Mouse (Mus musculus): Measurements from ENCODE around the gene Dip2a.

Gene Dip2a

DNA sequence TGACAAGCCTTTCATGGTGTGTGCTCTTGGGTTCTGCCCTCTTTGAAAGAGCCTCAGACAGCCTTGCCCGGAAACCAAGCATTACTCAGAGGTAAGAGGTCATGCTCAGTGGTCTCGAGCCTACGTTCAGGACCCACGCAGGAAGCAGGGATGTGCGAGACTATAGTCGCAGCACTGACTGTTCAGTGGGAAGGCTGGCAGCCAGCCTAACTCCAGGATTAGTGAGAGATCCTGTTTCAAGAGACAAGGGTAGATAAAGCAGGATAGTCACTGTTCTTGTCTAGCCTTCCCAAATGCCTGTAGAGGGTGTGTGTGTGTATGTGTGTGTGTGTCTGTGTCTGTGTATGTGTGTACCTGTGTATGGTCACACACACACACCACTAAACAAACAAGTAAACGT lies 28.9 kb downstream of the Dip2a start:
- intact Hi-C loops (cut with DNase I), result no loop called here

DNA sequence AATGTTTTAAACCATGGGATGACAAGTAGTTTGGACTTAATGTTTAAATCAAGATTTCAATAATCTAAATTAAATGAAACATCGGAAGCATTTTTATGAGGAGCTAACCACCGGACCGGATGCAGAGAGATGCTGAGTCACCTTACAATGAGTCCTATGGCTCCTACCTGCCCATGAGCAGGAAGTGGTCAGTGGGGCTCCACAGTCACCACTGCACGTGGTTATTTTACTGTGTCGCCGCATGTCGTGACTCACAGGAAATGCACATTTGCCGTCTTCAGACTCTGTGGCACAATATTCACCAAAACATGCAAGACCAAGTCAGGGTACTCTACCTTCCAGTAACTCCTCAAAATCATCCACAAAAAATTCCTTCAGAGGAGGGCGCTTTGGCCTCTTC lies 38.4 kb downstream of the Dip2a start:
- intact Hi-C loops (cut with DNase I), result loop anchor here (10.0 kb wide), 1 partner anchor 248 kb away; no protein-coding TSS in a partner anchor

DNA sequence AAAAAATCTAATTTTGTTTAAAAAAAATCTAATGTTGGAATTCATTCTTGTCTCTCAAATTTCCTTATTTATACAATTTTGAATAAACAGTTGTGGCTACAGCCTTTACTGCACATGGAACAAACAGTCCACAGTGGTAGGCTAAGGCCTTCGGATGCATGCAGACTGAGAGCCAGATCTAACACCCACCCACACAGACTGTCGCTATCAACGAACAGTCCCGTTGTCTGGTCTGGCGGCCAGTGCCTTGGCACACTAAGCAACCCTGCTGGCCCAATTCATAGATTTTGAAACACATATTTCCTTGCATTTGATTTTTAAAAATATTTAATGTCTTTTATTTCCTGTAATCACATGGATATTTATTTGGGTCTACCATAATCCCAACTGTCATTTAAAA lies 45.0 kb downstream of the Dip2a start:
- intact Hi-C loops (cut with DNase I), result loop anchor here (10.0 kb wide), 1 partner anchor 255 kb away; no protein-coding TSS in a partner anchor

DNA sequence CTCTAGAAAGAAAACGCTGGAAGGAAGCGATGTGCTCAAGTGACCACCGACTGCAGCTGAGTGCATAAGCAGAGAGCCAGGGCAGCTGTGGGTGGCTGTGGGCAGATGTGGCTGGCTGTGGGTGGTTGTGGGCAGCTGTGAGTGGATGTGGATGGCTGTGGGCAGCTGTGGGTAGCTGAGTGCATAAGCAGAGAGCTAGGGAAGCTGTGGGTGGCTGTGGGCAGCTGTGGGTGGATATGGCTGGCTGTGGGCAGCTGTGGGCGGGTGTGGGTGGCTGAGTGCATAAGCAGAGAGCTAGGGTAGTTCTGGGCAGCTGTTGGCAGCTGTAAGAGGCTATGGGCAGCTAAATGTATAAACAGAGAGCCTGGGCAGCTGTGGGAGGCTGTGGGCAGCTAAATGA lies 51.9 kb downstream of the Dip2a start:
- intact Hi-C loops (cut with DNase I), result no loop called here

DNA sequence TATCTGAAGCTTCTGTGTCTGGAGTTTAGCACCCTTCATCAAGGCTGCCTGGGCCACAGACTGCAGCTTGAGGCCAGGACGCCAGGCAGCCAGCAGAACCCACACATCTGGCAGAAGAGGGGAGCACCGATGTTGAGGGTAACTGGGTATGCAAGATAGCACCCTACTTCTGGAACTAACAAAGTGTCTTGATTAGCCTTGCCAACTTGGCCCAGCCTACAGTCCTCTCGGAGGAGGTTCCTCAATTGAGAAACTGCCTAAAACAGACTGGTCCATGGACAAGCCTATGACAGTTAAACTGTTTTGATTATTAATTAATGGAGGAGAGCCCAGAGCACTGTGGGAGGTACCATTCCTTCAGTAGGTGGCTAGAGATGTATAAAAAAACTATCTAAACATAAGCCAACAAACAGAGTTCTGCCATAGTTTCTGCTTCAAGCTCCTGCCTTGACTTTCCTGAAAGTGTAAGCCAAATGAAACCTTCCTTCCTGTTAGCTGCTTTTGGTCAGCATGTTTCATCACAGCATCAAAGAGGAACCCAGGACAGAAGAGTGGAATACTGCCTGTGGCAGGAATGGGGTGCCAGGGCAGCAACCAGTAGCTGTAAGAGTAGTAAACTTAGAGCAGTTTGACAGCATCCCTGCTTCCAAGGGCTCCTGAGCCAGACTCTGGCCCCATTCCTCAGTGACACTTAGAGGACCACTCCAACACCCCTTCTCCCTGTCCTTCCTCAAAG lies 55.0 kb downstream of the Dip2a start:
- intact Hi-C loops (cut with DNase I), result no loop called here

DNA sequence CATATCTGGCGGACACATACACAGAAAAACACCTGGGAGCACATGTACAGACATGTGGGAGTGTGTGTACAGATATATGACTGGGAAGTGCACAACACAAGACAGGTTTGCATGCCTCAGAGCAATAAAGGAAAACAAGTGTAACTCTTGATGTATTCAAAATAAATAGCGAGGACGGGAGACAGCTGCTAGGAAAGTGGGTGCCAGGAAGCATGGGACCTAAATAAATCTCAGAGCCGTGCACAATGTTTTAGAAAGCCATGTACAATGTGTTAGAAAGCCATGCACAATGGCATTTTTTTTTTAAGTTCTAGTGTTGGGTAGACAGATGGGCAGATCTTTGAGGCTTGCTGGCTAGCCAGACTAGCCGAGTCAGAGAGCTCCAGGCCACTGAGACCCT lies 56.0 kb downstream of the Dip2a start:
- intact Hi-C loops (cut with DNase I), result no loop called here

DNA sequence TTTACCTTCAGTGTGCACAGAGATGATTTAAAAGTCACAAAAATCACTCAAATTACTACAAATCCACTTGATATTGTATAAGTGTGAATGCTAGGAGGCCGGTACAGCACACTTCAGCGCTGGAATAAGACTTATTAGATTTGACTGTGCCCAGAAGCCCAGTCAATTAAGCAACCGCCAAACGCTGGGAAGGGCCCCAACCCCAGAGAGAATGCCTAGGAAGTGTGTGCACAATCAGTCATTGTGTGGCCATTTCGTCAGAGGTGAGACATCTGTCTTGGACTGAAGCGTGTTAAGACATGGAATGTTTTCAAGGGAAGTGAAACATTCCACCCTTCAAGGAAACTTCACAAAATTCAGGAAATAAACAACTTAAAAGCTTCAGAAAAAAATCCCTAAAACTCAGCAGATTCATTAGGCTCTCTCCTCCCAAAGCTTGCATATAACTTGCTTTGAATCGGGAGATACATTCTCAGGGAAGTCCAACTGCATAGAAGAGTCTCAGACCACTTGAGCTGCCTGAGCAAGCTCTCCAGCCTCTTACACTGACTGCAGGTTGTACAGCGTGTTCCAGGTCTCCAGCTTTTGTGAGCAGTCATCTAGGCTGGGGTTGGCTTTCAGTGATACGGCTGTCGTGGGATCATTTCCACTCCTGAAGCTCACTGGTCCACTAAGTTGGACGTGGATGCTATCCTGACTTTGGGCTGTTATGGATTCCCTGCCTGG lies 56.7 kb downstream of the Dip2a start:
- intact Hi-C loops (cut with DNase I), result no loop called here

DNA sequence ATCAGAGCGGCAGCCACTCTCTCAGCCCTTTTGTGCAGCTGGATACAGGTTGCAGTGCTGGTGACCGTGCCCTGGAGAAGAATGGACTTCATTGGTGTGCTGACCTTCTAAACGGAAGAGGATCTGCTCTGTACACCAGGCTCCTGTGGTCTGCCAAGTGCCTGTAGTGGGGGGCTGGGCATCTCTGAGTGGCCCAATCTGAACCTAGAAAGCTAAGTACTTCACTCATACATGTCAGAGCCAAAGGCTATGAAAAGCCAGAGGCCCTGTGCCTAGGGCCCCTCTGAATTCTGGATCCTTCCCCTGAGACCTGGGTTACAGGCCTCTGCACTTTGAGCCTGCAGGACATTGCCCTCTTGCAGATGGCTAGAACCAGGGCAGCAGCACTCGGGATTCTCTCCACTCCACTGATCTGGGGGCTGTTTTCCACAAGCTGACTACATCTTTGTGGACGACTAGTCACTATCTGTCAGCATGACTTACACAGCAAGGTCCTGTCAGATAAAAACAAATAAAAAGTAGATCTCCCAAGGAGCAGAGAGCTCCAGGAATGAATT lies 66.5 kb downstream of the Dip2a start:
- intact Hi-C loops (cut with DNase I), result no loop called here

DNA sequence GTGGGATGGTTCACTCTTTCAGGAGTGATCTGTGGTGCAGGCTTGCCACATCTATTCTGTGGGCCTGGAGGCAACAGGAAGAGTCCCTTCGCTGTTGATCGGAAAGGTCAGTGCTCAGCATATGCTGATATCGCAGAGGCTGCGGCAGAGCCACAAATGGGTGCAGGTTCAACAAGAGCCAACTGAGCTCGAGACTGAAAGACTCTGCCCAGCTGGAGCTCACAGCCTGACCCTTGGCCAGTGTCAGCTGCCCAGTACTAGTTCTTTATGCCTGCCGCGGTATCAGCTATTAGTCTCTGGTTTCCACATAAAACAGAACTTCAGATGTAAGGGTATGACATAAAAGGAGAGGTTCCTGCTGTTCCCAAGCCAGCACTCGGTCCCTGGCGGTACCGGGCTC lies 69.8 kb downstream of the Dip2a start:
- intact Hi-C loops (cut with DNase I), result no loop called here

DNA sequence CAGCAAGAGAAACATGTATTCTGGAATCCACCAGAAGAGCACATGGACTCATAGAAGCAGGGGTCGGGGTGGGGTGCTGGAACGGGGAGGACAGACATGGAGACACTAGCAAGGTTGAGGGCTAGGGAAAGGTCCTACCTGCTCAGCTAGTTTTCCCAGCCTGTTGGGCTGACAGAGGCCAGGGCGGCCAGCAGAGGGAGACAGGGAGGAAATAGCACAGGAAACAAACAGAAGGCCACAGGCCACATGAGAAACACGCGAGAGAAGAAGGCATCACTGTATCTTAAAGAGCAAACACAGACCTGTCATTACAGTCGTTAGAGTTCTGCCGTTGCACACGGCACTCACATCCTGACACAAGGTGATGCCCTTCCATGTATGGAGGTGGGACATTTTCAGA lies 73.9 kb downstream of the Dip2a start:
- intact Hi-C loops (cut with DNase I), result no loop called here

DNA sequence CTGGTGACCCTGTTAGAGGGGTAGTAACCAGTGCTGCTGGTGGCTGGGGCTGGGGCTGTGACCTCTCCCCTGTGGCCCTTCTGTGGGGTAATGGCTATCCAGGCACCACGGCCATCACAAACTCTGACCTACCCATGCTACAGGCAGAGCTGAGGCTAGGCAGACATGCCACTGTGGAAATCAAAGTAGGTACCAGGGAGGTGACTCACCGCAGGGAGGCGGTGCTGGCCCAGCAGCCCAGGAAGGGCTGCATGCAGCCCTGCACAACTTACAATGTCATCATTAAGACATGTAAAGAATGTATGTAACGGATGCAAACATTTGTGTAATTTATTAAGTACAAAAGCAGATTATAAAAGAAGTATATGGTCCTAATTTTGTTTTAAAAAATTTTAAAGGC lies 82.7 kb downstream of the Dip2a start:
- intact Hi-C loops (cut with DNase I), result no loop called here

DNA sequence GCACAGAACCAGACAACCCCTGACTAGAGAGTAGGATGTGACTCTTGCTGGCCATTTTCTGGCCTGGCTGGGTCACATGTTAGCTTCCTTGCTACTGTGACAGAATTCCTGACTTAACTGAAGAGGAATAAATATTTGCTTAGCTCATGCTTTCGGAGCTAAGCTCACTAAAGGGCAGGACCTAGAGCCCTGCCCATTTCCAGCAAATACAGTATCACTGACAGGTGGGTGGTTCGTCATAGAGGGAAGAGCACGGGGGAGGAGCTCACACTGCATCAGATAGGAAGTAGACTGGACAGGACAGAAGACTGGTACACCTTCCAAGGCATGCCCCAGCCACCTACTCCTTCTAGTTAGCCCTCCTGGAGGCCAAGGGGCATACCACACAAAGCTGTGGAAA lies 83.6 kb downstream of the Dip2a start:
- intact Hi-C loops (cut with DNase I), result no loop called here

DNA sequence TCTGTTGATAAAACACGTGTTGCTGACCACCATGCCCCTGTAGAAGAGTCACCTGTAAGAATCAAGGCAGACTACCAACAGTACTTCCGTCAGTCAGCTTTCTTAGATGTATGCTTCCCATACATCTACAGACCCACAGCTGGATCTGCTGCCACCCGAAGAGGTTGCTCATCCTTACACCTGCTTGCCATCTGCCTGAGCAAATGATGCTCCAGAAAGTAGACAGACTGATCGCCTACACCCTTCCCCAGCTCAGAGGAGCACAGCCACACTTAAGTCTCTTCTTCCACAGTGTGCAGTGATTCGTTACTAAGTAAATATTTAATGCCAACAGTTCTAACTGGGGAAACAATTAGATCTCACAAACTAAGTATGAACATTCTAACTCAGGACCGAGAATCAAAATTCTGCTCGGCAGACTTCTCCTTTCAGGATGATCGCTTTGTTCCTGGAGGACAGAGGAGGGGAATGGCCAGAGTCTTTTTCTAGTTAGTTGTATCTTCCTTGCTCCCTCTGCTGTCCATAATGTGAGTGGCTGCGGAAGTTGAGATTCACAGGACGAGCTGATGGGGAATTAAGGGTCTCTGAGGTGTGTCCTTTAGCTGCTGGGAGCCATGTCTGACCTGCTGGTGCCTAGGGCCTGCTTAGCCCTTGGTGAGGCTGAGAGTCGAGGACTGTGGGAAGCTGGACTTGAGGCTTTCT lies 84.6 kb downstream of the Dip2a start:
- intact Hi-C loops (cut with DNase I), result no loop called here

DNA sequence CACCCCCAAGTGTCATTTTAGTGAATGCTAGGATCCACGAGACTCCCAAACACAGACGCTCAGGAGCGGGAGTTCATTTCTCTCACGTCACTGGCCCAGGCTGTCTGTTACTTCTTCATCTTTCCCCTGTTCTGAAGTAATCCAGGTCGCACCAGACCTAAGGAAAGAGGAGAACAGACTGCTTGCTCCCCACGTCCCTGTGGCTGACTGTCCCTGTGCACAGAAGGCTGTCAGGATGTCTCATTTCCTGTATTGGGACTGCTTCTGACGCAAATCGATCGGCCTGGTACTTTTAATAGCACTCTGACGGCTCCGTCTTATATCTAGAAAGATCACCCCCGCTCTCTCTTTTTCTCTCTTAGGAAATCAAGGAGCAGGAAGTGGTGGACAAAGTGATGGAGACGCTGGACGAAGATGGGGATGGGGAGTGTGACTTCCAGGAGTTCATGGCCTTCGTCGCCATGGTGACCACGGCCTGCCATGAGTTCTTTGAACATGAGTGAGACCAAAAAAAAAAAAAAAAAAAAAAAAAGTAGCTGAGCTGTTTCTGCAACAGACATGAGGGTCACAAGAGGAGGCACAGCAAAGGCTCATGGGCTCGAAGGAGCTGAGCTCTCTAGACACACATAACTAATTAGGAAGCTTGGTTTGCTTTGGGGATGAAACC lies 85.4 kb downstream of the Dip2a start:
- intact Hi-C loops (cut with DNase I), result no loop called here

DNA sequence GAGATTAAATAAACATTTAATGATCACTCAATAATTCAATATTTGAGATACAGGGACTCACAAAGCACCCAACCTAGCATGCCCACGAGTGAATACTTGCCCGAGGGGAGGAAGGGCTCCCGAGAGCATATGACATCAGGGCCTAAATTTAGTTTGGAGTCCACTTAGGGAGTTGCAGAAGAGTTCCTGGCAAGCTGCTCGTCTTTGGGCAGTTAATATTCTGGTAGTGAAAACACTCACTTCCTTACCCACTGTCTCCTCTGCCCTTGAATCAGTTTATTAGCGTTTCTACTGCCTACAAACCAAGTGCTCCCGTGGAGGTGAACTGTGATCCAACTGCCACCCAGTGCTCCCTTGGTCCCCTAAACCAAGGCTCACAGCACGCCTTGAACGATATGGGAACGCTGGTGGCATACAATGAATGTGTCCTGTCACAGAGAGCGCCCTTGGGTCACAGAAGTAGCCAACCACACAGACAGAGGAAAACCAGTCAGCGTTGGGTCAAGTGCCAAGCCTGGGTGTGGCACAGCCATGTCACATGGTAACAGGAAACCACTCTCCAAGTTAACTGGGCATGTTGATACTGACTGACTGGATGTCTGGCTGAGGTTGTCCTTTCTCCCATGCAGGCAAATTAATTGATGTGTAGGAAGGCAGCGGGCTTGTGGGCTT lies 87.2 kb downstream of the Dip2a start:
- intact Hi-C loops (cut with DNase I), result no loop called here

DNA sequence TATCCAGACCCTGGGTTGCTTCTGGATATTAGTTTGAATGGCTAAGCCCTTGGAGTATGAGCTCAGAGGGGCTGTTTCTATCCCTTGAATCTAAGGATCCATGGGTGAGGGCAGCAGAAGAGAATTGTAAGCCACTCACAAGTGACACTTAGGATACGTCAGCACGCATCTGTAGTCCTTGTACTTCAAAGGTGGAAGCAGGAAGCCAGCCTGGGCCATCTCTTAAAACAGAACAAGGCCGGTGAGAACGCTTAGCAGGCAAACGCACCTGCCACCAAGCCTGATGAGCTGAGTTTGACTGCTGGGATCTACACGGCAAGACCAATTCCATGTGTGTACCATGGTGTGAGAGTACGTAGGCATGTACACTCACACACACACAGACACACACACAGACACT lies 87.9 kb downstream of the Dip2a start:
- intact Hi-C loops (cut with DNase I), result no loop called here

DNA sequence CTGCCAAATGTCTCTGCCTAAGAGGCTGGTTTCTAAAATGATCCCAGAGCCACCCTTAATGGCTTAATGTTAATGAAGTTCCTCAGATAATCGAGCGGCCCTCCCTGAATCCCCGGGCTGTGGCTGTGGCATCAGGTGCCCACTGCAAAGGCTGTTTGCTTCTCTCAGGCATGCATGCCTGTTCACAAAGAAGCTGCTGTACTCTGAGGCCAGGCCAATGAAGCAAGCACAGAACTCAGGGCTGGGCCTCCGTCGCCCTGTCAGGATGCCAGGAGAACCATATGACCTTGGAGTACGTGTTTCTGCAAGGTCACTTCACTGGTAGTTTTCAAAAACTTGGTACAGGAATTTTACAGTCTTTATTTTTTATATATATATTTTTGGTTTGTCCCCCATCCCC lies 89.5 kb downstream of the Dip2a start:
- intact Hi-C loops (cut with DNase I), result no loop called here

DNA sequence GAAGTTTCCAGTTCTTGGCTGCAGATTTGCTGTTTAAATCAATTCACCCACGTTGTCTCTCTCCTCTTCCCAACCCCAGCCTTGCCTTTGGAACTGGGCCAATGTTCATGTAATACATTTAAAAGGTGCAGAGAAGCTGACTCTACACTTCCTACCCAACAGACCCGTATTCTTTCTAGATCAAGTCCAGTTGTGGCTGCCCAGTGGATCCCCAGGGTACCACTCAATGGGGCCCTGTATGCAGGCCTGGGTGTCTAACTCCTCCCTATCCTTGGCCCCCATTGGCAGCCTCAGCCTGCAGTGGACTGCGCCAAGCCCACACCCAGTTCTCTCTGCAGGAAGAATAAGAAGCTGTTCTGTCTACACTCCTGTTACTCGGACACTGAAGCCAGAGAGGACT lies 91.6 kb downstream of the Dip2a start, which contains the start of gene S100b:
TSS of gene S100b (plus strand) at position 318 of the 400 bp plus-strand sequence.
- intact Hi-C loops (cut with DNase I), result no loop called here

DNA sequence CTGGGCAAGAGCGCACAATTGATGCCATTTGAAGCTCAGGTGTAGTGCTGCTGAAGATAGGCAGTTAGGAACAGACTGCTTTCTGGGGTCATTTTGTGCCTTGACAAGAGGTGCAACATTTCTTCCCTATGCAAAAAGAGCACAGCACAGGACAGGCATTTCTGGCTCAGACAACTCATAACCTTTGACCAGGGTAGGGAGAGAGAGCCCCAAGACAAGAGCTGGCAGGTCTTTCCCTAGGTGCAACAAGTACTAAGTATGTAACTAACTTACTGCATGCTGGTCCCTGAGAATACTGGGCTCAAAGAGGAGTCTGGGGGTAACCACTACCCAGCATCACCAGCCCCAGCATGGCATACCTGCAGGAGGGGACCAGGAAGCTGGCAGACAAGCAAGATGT lies 92.0 kb downstream of the Dip2a start:
- intact Hi-C loops (cut with DNase I), result no loop called here

DNA sequence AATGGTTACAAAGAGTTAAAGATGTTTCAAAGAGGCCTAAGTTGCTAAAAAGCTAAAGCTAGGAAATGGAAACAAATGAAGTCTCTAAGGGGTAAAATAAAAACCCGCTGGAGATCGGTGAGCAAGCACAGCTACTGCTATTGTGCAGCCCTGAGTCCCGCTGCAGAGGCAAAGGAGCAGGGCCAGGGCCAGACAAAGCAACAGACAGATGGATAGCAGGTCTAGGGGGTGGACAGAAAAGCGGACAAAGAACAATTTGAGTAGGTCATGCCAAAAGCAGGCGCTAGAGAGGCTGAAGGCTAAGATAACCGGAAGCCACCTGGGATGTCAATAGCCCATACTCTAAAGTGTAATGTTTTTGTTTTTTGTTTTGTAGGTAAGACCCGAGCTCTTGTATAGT lies 94.2 kb downstream of the Dip2a start:
- intact Hi-C loops (cut with DNase I), result no loop called here

DNA sequence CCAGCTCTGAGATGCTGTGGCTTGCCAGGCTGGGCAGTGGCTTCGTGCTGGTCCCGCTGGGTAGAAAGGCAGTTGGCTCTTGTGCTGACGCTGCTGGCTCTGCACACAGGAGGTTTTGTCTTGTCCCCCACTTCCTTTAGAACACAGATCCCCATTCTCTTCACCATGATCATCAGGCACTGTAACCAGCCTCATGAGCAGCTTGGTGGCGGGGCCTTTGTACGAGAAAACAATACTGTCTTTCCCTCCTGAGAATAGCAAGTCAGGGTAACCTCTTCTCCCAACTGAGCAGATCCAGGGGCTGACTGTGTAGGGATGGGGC lies 96.5 kb downstream of the Dip2a start:
- intact Hi-C loops (cut with DNase I), result no loop called here

Measured in adrenal gland (tissue).